Mouse (Mus musculus): ENCODE data around the gene Dnajc2. TPM values are rescaled to one million over a fixed set of nuclear protein-coding genes. Genes with fewer than 3 reads are reported as not detected.

The Dnajc2 gene
- polyA plus RNA-seq, 1 experiment = 29.5 TPM

GRCm38 (mm10) chr5:21787186-21788105, 2.4 kb upstream of the Dnajc2 start:
- TF ChIP-seq CTCF (IDR thresholded peaks at IDR 0.05; ENCODE audit: borderline replicate concordance, extremely low read depth, insufficient read depth, insufficient read length) (no peak), POLR2A (IDR thresholded peaks at IDR 0.05; ENCODE audit: borderline replicate concordance, extremely low read depth, insufficient read depth, insufficient read length, poor library complexity, severe bottlenecking) (no peak)
- no peak for DNase-seq (ENCODE audit: low read depth)

DNA sequence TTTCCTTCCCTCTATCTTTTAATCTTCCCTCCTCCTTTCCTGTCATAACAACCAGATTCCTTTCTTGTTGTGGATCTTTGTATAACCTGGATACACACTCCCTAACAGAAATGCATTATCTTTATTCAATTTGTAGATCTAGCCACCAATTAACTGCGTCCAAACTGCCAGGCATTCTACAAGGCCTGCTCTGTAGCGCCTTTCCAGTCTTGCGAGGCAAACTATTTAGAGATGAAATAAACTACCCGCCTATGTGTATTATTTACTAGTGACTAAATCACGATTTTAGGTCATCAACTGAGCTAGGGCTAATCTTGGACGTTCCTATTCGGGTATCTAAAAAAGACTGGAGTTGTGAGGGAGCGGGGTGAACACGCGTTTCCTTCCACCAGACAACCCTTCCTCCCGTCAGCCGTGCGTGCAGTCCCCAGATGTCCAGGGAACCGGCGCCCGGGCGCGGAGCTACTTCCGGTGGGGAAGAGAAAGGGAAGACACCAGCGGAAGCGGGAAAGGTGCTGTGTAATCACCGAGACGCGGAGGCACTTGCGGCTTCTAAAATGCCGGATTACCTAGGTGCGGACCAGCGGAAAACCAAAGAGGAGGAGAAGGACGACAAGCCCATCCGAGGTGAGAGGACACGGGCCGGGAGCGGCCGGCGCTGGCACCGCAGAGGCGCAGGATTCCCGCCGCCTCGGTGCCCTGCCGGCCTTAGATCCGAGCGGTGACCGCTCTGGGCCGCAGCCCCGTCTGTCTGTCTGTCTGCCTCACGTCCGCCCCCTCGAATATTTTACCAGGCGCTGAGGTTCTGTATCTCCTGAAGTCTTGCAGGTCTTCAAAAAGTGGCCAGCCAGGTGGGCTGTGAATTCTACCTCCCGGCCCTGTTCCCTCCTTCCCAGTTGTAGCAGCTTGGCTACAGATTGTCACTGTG, 1.5 kb upstream of the Dnajc2 start:
- peak; percentile 63; the same call in 1 of the 2 replicates for TF ChIP-seq POLR2A (IDR thresholded peaks at IDR 0.05; ENCODE audit: borderline replicate concordance, extremely low read depth, insufficient read depth, insufficient read length, poor library complexity, severe bottlenecking)
- no peak for TF ChIP-seq CTCF (IDR thresholded peaks at IDR 0.05; ENCODE audit: borderline replicate concordance, extremely low read depth, insufficient read depth, insufficient read length)
- DNase-seq (ENCODE audit: low read depth) = peak; percentile 97

- peak; percentile 2 for DNase-seq (ENCODE audit: low read depth)
- TF ChIP-seq CTCF (IDR thresholded peaks at IDR 0.05; ENCODE audit: borderline replicate concordance, extremely low read depth, insufficient read depth, insufficient read length) (no peak), POLR2A (IDR thresholded peaks at IDR 0.05; ENCODE audit: borderline replicate concordance, extremely low read depth, insufficient read depth, insufficient read length, poor library complexity, severe bottlenecking) (no peak)
Measured at GRCm38 (mm10) chr5:21785776-21786175, 725 bp upstream of the Dnajc2 start.

GRCm38 (mm10) chr5:21784161-21785052, 644 bp downstream of the Dnajc2 start:
- no peak for TF ChIP-seq POLR2A (IDR thresholded peaks at IDR 0.05; ENCODE audit: borderline replicate concordance, extremely low read depth, insufficient read depth, insufficient read length, poor library complexity, severe bottlenecking)
- no peak for TF ChIP-seq CTCF (IDR thresholded peaks at IDR 0.05; ENCODE audit: borderline replicate concordance, extremely low read depth, insufficient read depth, insufficient read length)
- DNase-seq (ENCODE audit: low read depth) = peak; percentile 30

DNA sequence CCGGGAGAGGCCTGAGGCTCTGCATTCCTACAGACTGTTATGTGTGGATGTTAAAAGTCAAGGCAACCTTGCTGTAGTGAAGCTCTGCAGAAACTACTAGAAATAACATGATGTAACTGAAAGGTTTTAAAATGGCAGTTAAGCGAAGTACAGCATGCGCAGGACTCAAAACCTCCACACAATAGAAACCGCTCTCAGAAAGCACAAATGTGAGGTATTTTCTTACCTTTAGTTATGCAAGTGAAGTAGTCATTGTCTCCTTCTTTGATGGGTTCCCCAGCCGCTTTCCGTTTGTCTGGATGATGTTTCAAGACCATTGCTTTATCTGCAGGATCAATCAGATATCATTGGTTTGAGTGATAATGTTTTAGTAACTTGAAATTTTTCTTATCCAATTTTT, 8.6 kb downstream of the Dnajc2 start:
- TF ChIP-seq CTCF (IDR thresholded peaks at IDR 0.05; ENCODE audit: borderline replicate concordance, extremely low read depth, insufficient read depth, insufficient read length) (no peak), POLR2A (IDR thresholded peaks at IDR 0.05; ENCODE audit: borderline replicate concordance, extremely low read depth, insufficient read depth, insufficient read length, poor library complexity, severe bottlenecking) (no peak)
- no peak for DNase-seq (ENCODE audit: low read depth)

DNA sequence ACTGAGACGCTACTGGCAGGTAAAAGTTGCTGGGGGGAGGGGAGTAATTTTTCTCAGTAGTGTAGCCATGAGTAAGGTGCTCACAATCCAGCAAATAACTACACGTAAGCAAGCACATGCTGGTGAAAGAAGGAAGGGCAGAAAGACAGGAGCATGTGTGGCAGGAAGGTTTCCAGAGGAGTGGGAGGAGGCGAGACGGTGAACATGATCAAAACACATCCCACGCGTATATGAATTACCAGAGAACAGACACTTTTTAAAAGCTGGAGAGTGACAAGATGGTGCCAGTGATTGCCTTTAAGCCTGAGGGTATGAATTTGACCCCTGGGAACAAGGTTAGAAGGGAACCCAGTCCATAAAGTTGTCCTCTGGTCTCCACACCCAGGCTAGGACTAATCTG, 15.2 kb downstream of the Dnajc2 start:
- TF ChIP-seq CTCF (IDR thresholded peaks at IDR 0.05; ENCODE audit: borderline replicate concordance, extremely low read depth, insufficient read depth, insufficient read length) (no peak), POLR2A (IDR thresholded peaks at IDR 0.05; ENCODE audit: borderline replicate concordance, extremely low read depth, insufficient read depth, insufficient read length, poor library complexity, severe bottlenecking) (no peak)
- DNase-seq (ENCODE audit: low read depth) = no peak

DNA sequence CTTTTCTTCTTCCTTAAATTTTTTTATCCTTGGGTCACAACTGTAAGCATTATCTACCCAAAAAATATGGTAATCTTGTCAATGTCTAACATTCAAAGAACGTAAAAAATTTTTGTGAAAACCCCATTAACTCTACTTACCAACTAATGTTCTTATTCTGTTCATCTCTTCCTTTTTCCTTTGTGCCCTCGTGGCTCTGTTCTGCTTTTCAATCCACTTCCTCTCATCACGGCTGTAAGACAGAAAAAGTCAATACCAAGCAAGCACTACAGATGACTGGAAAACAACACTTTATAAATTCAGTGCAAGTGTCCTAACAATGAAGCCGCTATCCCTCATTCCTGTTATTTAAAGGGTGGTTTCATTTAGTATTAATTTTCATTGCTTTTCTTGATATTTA, 16.5 kb downstream of the Dnajc2 start:
- DNase-seq (ENCODE audit: low read depth) = no peak
- TF ChIP-seq CTCF (IDR thresholded peaks at IDR 0.05; ENCODE audit: borderline replicate concordance, extremely low read depth, insufficient read depth, insufficient read length) (no peak), POLR2A (IDR thresholded peaks at IDR 0.05; ENCODE audit: borderline replicate concordance, extremely low read depth, insufficient read depth, insufficient read length, poor library complexity, severe bottlenecking) (no peak)

- no peak for DNase-seq (ENCODE audit: low read depth)
Measured at GRCm38 (mm10) chr5:21745966-21746365, 39.1 kb downstream of the Dnajc2 start.

GRCm38 (mm10) chr5:21744651-21745050, 40.4 kb downstream of the Dnajc2 start:
- no peak for DNase-seq (ENCODE audit: low read depth)
- no peak for TF ChIP-seq POLR2A (IDR thresholded peaks at IDR 0.05; ENCODE audit: borderline replicate concordance, extremely low read depth, insufficient read depth, insufficient read length, poor library complexity, severe bottlenecking)
- no peak for TF ChIP-seq CTCF (IDR thresholded peaks at IDR 0.05; ENCODE audit: borderline replicate concordance, extremely low read depth, insufficient read depth, insufficient read length)

More at GRCm38 (mm10) chr5:21745966-21746365, 39.1 kb downstream of the Dnajc2 start:
- TF ChIP-seq CTCF (IDR thresholded peaks at IDR 0.05; ENCODE audit: borderline replicate concordance, extremely low read depth, insufficient read depth, insufficient read length) (no peak), POLR2A (IDR thresholded peaks at IDR 0.05; ENCODE audit: borderline replicate concordance, extremely low read depth, insufficient read depth, insufficient read length, poor library complexity, severe bottlenecking) (no peak)

DNA sequence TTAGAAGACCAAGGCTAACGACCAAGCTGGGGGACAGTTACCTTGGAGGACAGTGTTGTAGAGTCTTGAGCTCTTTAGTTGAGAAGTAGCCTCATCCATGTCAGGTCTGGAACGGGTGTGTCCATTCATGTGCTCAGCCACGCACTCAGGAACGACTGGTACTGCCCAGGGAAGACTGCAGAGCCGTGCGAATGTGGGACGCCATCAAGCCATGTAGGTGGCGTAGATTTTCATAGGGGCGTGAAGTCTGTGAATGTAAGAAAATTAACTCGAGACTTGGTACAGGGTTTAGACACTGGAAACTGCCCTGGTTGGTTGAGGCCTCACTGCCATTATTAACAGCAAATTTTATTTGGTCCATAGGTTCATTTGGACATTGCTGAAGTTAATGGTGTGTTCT, 41.4 kb downstream of the Dnajc2 start:
- no peak for DNase-seq (ENCODE audit: low read depth)
- no peak for TF ChIP-seq CTCF (IDR thresholded peaks at IDR 0.05; ENCODE audit: borderline replicate concordance, extremely low read depth, insufficient read depth, insufficient read length)
- TF ChIP-seq POLR2A (IDR thresholded peaks at IDR 0.05; ENCODE audit: borderline replicate concordance, extremely low read depth, insufficient read depth, insufficient read length, poor library complexity, severe bottlenecking) = no peak

Measured in brain, embryonic 14.5 days (tissue).